Mouse (Mus musculus): ENCODE results near the gene Lrr1. TPM values are rescaled to one million over a fixed set of nuclear protein-coding genes. Genes with fewer than 3 reads are reported as not detected.

Lrr1 gene
- polyA plus RNA-seq, 1 experiment from 2014 or later: 8.8 TPM

GRCm38 (mm10) chr12:69143460-69143859, 25.2 kb upstream of the Lrr1 start:
- H3K9ac ChIP-seq (replicated peaks): no peak overlapping the region

GRCm38 (mm10) chr12:69147166-69147735, 21.4 kb upstream of the Lrr1 start:
- ATAC-seq (no peak), DNase-seq (no peak)
- Histone ChIP-seq H3K36me3 (replicated peaks; ENCODE audit: insufficient read depth, low read length) (no peaks in the 10 kb centered on the region), H3K9ac (replicated peaks) (no peak overlapping the region), H3K27ac (ENCODE audit: low read depth) (no peak overlapping the region), H3K4me1 (ENCODE audit: insufficient read depth) (no peaks in the 10 kb centered on the region), H3K9me3 (ENCODE audit: low read length) (no peaks in the 10 kb centered on the region), H3K27me3 (ENCODE audit: insufficient read depth, low read length) (no peaks in the 10 kb centered on the region), H3K4me3 (ENCODE audit: low read depth, low read length) (no peak overlapping the region), H3K4me2 (ENCODE audit: low read depth, low read length) (no peak overlapping the region)
- TF ChIP-seq CTCF (IDR thresholded peaks at IDR 0.05; ENCODE audit: low read depth) (no peak), EP300 (IDR thresholded peaks at IDR 0.05; ENCODE audit: low read depth) (no peak)
- WGBS (ENCODE audit: insufficient replicate concordance): 75% methylated on average over 5 of the region's 5 CpGs

More at GRCm38 (mm10) chr12:69143460-69143859, 25.2 kb upstream of the Lrr1 start:
- Histone ChIP-seq H3K4me3 (ENCODE audit: low read depth, low read length) (no peak overlapping the region), H3K9me3 (ENCODE audit: low read length) (no peaks in the 10 kb centered on the region), H3K36me3 (replicated peaks; ENCODE audit: insufficient read depth, low read length) (no peaks in the 10 kb centered on the region), H3K27me3 (ENCODE audit: insufficient read depth, low read length) (no peaks in the 10 kb centered on the region), H3K4me1 (ENCODE audit: insufficient read depth) (no peaks in the 10 kb centered on the region), H3K27ac (ENCODE audit: low read depth) (no peak overlapping the region), H3K4me2 (ENCODE audit: low read depth, low read length) (no peak overlapping the region)
- no peak for TF ChIP-seq CTCF (IDR thresholded peaks at IDR 0.05; ENCODE audit: low read depth)
- no peak for TF ChIP-seq EP300 (IDR thresholded peaks at IDR 0.05; ENCODE audit: low read depth)
- 75% methylated on average over 6 of the region's 6 CpGs for WGBS (ENCODE audit: insufficient replicate concordance)
- ATAC-seq (no peak), DNase-seq (no peak)

GRCm38 (mm10) chr12:69150049-69150448, 18.6 kb upstream of the Lrr1 start:
- 70% methylated on average over 13 of the region's 13 CpGs for WGBS (ENCODE audit: insufficient replicate concordance)

GRCm38 (mm10) chr12:69155923-69156322, 12.7 kb upstream of the Lrr1 start:
- no peak for ATAC-seq
- Histone ChIP-seq H3K4me1 (ENCODE audit: insufficient read depth) (peaks cover 15% of the 10 kb centered on the region), H3K4me2 (ENCODE audit: low read depth, low read length) (no peak overlapping the region), H3K9me3 (ENCODE audit: low read length) (no peaks in the 10 kb centered on the region), H3K27me3 (ENCODE audit: insufficient read depth, low read length) (no peaks in the 10 kb centered on the region), H3K36me3 (replicated peaks; ENCODE audit: insufficient read depth, low read length) (peaks cover 12% of the 10 kb centered on the region), H3K9ac (replicated peaks) (no peak overlapping the region), H3K27ac (ENCODE audit: low read depth) (no peak overlapping the region), H3K4me3 (ENCODE audit: low read depth, low read length) (no peak overlapping the region)
- WGBS (ENCODE audit: insufficient replicate concordance): 73% methylated on average over 2 of the region's 2 CpGs
- DNase-seq: no peak
- TF ChIP-seq EP300 (IDR thresholded peaks at IDR 0.05; ENCODE audit: low read depth): no peak
- TF ChIP-seq CTCF (IDR thresholded peaks at IDR 0.05; ENCODE audit: low read depth): no peak

More at GRCm38 (mm10) chr12:69150049-69150448, 18.6 kb upstream of the Lrr1 start:
- Histone ChIP-seq H3K36me3 (replicated peaks; ENCODE audit: insufficient read depth, low read length) (no peaks in the 10 kb centered on the region), H3K4me2 (ENCODE audit: low read depth, low read length) (peak overlapping the region; percentile 49), H3K27me3 (ENCODE audit: insufficient read depth, low read length) (no peaks in the 10 kb centered on the region), H3K4me3 (ENCODE audit: low read depth, low read length) (no peak overlapping the region), H3K9me3 (ENCODE audit: low read length) (no peaks in the 10 kb centered on the region), H3K4me1 (ENCODE audit: insufficient read depth) (no peaks in the 10 kb centered on the region), H3K27ac (ENCODE audit: low read depth) (no peak overlapping the region), H3K9ac (replicated peaks) (no peak overlapping the region)
- no peak for DNase-seq
- no peak for ATAC-seq
- no peak for TF ChIP-seq CTCF (IDR thresholded peaks at IDR 0.05; ENCODE audit: low read depth)
- no peak for TF ChIP-seq EP300 (IDR thresholded peaks at IDR 0.05; ENCODE audit: low read depth)

GRCm38 (mm10) chr12:69156436-69156835, 12.2 kb upstream of the Lrr1 start:
- Histone ChIP-seq H3K27me3 (ENCODE audit: insufficient read depth, low read length) (no peaks in the 10 kb centered on the region), H3K4me1 (ENCODE audit: insufficient read depth) (peaks cover 15% of the 10 kb centered on the region), H3K4me3 (ENCODE audit: low read depth, low read length) (no peak overlapping the region), H3K36me3 (replicated peaks; ENCODE audit: insufficient read depth, low read length) (peaks cover 12% of the 10 kb centered on the region), H3K4me2 (ENCODE audit: low read depth, low read length) (no peak overlapping the region), H3K27ac (ENCODE audit: low read depth) (peak overlapping the region; percentile 12; the same call in 1 of the 2 replicates), H3K9me3 (ENCODE audit: low read length) (no peaks in the 10 kb centered on the region), H3K9ac (replicated peaks) (no peak overlapping the region)
- 74% methylated on average over 4 of the region's 4 CpGs for WGBS (ENCODE audit: insufficient replicate concordance)
- DNase-seq (no peak), ATAC-seq (no peak)
- TF ChIP-seq CTCF (IDR thresholded peaks at IDR 0.05; ENCODE audit: low read depth) (no peak), EP300 (IDR thresholded peaks at IDR 0.05; ENCODE audit: low read depth) (no peak)

- H3K9ac ChIP-seq (replicated peaks): no peak overlapping the region
- H3K27ac ChIP-seq (ENCODE audit: low read depth): peak overlapping the region; percentile 12; the same call in 1 of the 2 replicates
- peak overlapping the region; percentile 77 for H3K4me2 ChIP-seq (ENCODE audit: low read depth, low read length)
- DNase-seq: no peak
- WGBS (ENCODE audit: insufficient replicate concordance): 90% methylated on average over 2 of the region's 2 CpGs
- ATAC-seq: no peak
- peaks cover 15% of the 10 kb centered on the region for H3K4me1 ChIP-seq (ENCODE audit: insufficient read depth)
- TF ChIP-seq CTCF (IDR thresholded peaks at IDR 0.05; ENCODE audit: low read depth) (no peak), EP300 (IDR thresholded peaks at IDR 0.05; ENCODE audit: low read depth) (no peak)
- no peaks in the 10 kb centered on the region for H3K27me3 ChIP-seq (ENCODE audit: insufficient read depth, low read length)
- no peaks in the 10 kb centered on the region for H3K9me3 ChIP-seq (ENCODE audit: low read length)
- peaks cover 12% of the 10 kb centered on the region for H3K36me3 ChIP-seq (replicated peaks; ENCODE audit: insufficient read depth, low read length)
- H3K4me3 ChIP-seq (ENCODE audit: low read depth, low read length): peak overlapping the region; percentile 83
Measured at GRCm38 (mm10) chr12:69157107-69157506, 11.5 kb upstream of the Lrr1 start.

All from liver, postnatal 0 days (tissue).